Mouse (Mus musculus) CH12.LX (cell line): ENCODE measurements around the gene Itga4. TPM values are rescaled to one million over a fixed set of nuclear protein-coding genes. Genes with fewer than 3 reads are reported as not detected.

Source experiments
- DNase-seq: peaks from one replicate; pipeline ENCODE4 v3.0.0-alpha.2; 2013; ENCODE audit errors: extremely low read depth
- H3K27ac ChIP-seq: 2 replicates; pipeline ENCODE4 v1.5.1; 2012; ENCODE audit warnings: low read depth, mild to moderate bottlenecking, control low read depth, moderate library complexity; ENCODE audit not compliant: insufficient read depth
- H3K27me3 ChIP-seq: replicated peaks from 2 replicates; pipeline ENCODE3; 2012; ENCODE audit warnings: inconsistent platforms
- H3K36me3 ChIP-seq, 2 experiments: replicated peaks in 1 of 2; 2 replicates each; pipeline versions ENCODE3 to v1.6.1; 2012; ENCODE audit warnings: inconsistent platforms in 1 of 2, low read length in 1 of 2, mild to moderate bottlenecking in 1 of 2, mixed read lengths in 1 of 2, moderate library complexity in 1 of 2; ENCODE audit not compliant: control insufficient read depth in 1 of 2, insufficient read depth in 1 of 2
- H3K4me1 ChIP-seq, 2 experiments: 2 replicates each; pipeline ENCODE4 v1.6.1; 2012; ENCODE audit warnings: inconsistent platforms in 1 of 2, moderate library complexity in 1 of 2; ENCODE audit not compliant: insufficient read depth in 2 of 2, control insufficient read depth in 1 of 2
- H3K4me2 ChIP-seq: 2 replicates; pipeline ENCODE4 v1.6.1; 2012; ENCODE audit warnings: low read depth, mild to moderate bottlenecking, control low read depth; ENCODE audit not compliant: poor library complexity, insufficient read depth, severe bottlenecking
- H3K4me3 ChIP-seq, 3 experiments: fragments of 150-350 bp in 1 of 3; sonication (generic) in 1 of 3; replicated peaks in 1 of 3; 2 replicates each; pipeline versions ENCODE3 to v1.5.1; 2011 to 2012; ENCODE audit warnings: low read depth in 2 of 3, low read length in 2 of 3, mild to moderate bottlenecking in 2 of 3, moderate library complexity in 2 of 3, control low read depth in 1 of 3, improper control_type of control experiment in 1 of 3, inconsistent platforms in 1 of 3, mixed read lengths in 1 of 3; ENCODE audit not compliant: poor library complexity in 1 of 3
- H3K79me2 ChIP-seq: replicated peaks from 2 replicates; pipeline ENCODE4 v1.6.1; 2012; ENCODE audit warnings: mild to moderate bottlenecking, moderate library complexity; ENCODE audit not compliant: control insufficient read depth, poor library complexity, insufficient read depth, severe bottlenecking; ENCODE audit errors: extremely low read depth
- H3K9ac ChIP-seq: 2 replicates; pipeline ENCODE4 v1.6.1; 2012; ENCODE audit warnings: low read depth, mild to moderate bottlenecking, control low read depth, moderate library complexity; ENCODE audit not compliant: insufficient read depth
- H3K9me3 ChIP-seq: replicated peaks from 2 replicates; pipeline ENCODE3; 2012; ENCODE audit warnings: low read length, inconsistent platforms, mixed read lengths
- BHLHE40 ChIP-seq: IDR thresholded peaks from 2 replicates; pipeline ENCODE4 v1.6.1; 2011; ENCODE audit warnings: mild to moderate bottlenecking, low read depth, low read length, improper control_type of control experiment
- CHD1 ChIP-seq: IDR thresholded peaks from 2 replicates; pipeline ENCODE4 v1.6.1; 2012; ENCODE audit warnings: low read depth, low read length, improper control_type of control experiment, inconsistent platforms
- CHD2 ChIP-seq: IDR thresholded peaks from 2 replicates; pipeline ENCODE4 v1.6.1; 2011; ENCODE audit warnings: low read length, improper control_type of control experiment
- CTCF ChIP-seq, 2 experiments: IDR thresholded peaks in 1 of 2; conservative IDR thresholded peaks in 1 of 2; 2 replicates each; pipeline ENCODE4 v1.5.1; 2011 to 2012; ENCODE audit warnings: low read depth in 2 of 2, low read length in 2 of 2, improper control_type of control experiment in 1 of 2, inconsistent platforms in 1 of 2, mild to moderate bottlenecking in 1 of 2, moderate library complexity in 1 of 2
- E2F4 ChIP-seq: IDR thresholded peaks from 2 replicates; pipeline ENCODE4 v1.6.1; 2011; ENCODE audit warnings: low read depth, low read length, improper control_type of control experiment; ENCODE audit not compliant: insufficient replicate concordance
- ELF1 ChIP-seq: IDR thresholded peaks from 2 replicates; pipeline ENCODE4 v1.6.1; 2014; ENCODE audit warnings: low read depth, mild to moderate bottlenecking, inconsistent platforms, low read length, improper control_type of control experiment
- EP300 ChIP-seq: IDR thresholded peaks from 2 replicates; pipeline ENCODE4 v1.6.1; 2011; ENCODE audit warnings: low read length, improper control_type of control experiment
- ETS1 ChIP-seq: conservative IDR thresholded peaks from 2 replicates; pipeline ENCODE4 v1.6.1; 2012; ENCODE audit warnings: low read depth, mild to moderate bottlenecking, inconsistent platforms, low read length, improper control_type of control experiment, moderate library complexity
- GABPA ChIP-seq: IDR thresholded peaks from 2 replicates; pipeline ENCODE4 v1.6.1; 2012; ENCODE audit warnings: low read depth, low read length, improper control_type of control experiment, inconsistent platforms; ENCODE audit not compliant: insufficient replicate concordance
- HCFC1 ChIP-seq: IDR thresholded peaks from 2 replicates; pipeline ENCODE4 v1.6.1; 2012; ENCODE audit warnings: low read depth, mild to moderate bottlenecking, inconsistent platforms, low read length, improper control_type of control experiment
- JUN ChIP-seq: IDR thresholded peaks from 2 replicates; pipeline ENCODE4 v1.6.1; 2011; ENCODE audit warnings: low read depth, mild to moderate bottlenecking, low read length, improper control_type of control experiment, moderate library complexity; ENCODE audit not compliant: insufficient read depth
- JUND ChIP-seq: conservative IDR thresholded peaks from 2 replicates; pipeline ENCODE4 v1.6.1; 2011; ENCODE audit warnings: low read depth, low read length, improper control_type of control experiment
- KAT2A ChIP-seq: IDR thresholded peaks from 2 replicates; pipeline ENCODE4 v1.6.1; 2012; ENCODE audit warnings: low read length, improper control_type of control experiment, inconsistent platforms; ENCODE audit not compliant: insufficient replicate concordance
- MAFK ChIP-seq: IDR thresholded peaks from 2 replicates; pipeline ENCODE4 v1.6.1; 2011; ENCODE audit warnings: low read length, improper control_type of control experiment; ENCODE audit not compliant: insufficient replicate concordance
- MAZ ChIP-seq: IDR thresholded peaks from 2 replicates; pipeline ENCODE4 v1.6.1; 2012; ENCODE audit warnings: low read depth, mild to moderate bottlenecking, inconsistent platforms, low read length, improper control_type of control experiment, moderate library complexity
- MEF2A ChIP-seq: IDR thresholded peaks from 2 replicates; pipeline ENCODE4 v1.6.1; 2014; ENCODE audit warnings: low read depth, mild to moderate bottlenecking, inconsistent platforms, low read length, improper control_type of control experiment, borderline replicate concordance
- PAX5 ChIP-seq: IDR thresholded peaks from 2 replicates; pipeline ENCODE4 v1.6.1; 2012; ENCODE audit warnings: low read length, inconsistent platforms, mixed read lengths
- POLR2A ChIP-seq: IDR thresholded peaks from 2 replicates; pipeline ENCODE4 v1.6.1; 2011; ENCODE audit warnings: low read depth, mild to moderate bottlenecking, improper control_type of control experiment, low read length
- POLR2AphosphoS2 ChIP-seq: IDR thresholded peaks from 2 replicates; pipeline ENCODE4 v1.6.1; 2011; ENCODE audit warnings: low read depth, low read length, improper control_type of control experiment
- RAD21 ChIP-seq: IDR thresholded peaks from 2 replicates; pipeline ENCODE4 v1.6.1; 2011; ENCODE audit warnings: low read depth, mild to moderate bottlenecking, low read length, improper control_type of control experiment, moderate library complexity
- RCOR1 ChIP-seq: conservative IDR thresholded peaks from 2 replicates; pipeline ENCODE4 v1.6.1; 2012; ENCODE audit warnings: low read depth, mild to moderate bottlenecking, inconsistent platforms, low read length, improper control_type of control experiment
- SIN3A ChIP-seq: IDR thresholded peaks from 2 replicates; pipeline ENCODE4 v1.6.1; 2012; ENCODE audit warnings: low read length, improper control_type of control experiment, inconsistent platforms
- SMC3 ChIP-seq: IDR thresholded peaks from 2 replicates; pipeline ENCODE4 v1.6.1; 2011; ENCODE audit warnings: low read depth, low read length, improper control_type of control experiment
- TCF12 ChIP-seq: IDR thresholded peaks from 2 replicates; pipeline ENCODE4 v1.6.1; 2014; ENCODE audit warnings: low read depth, mild to moderate bottlenecking, inconsistent platforms, low read length, improper control_type of control experiment
- USF1 ChIP-seq: IDR thresholded peaks from 2 replicates; pipeline ENCODE4 v1.6.1; 2014; ENCODE audit warnings: low read depth, mild to moderate bottlenecking, inconsistent platforms, low read length, improper control_type of control experiment
- USF2 ChIP-seq: conservative IDR thresholded peaks from 2 replicates; pipeline ENCODE4 v1.6.1; 2011; ENCODE audit warnings: low read depth, low read length, improper control_type of control experiment
- ZC3H11A ChIP-seq: IDR thresholded peaks from 2 replicates; pipeline ENCODE4 v1.6.1; 2012; ENCODE audit warnings: low read depth, mild to moderate bottlenecking, inconsistent platforms, low read length, improper control_type of control experiment
- ZMIZ1 ChIP-seq: IDR thresholded peaks from 2 replicates; pipeline ENCODE4 v1.6.1; 2012; ENCODE audit warnings: low read depth, mild to moderate bottlenecking, inconsistent platforms, low read length, improper control_type of control experiment
- dilution Hi-C: fragments of 300-500 bp; cut with MboI; formaldehyde crosslinking; loops from 2 replicates; pipeline ENCODE4 v1.14.3; 2020; ENCODE audit warnings: low sequenced_read_pairs; ENCODE audit not compliant: extremely low pct_unique_long_range_greater_than_20kb, extremely low pct_ligation_motif_present
- in situ Hi-C: fragments of 300-500 bp; cut with MboI; formaldehyde crosslinking; loops from 3 replicates; pipeline ENCODE4 v1.14.3; 2019; ENCODE audit warnings: low sequenced_read_pairs, low pct_ligation_motif_present, low pct_unique_long_range_greater_than_20kb, mixed read lengths
- polyA plus RNA-seq: library from polyadenylated mRNA; unstranded; fragments of >175 nt; gene quantifications from 2 replicates; pipeline ENCODE4 v1.2.1, GENCODE M21; 2012; ENCODE audit warnings: low read depth; ENCODE audit not compliant: insufficient read length
- total RNA-seq, 2 experiments: library from RNA; depleted of rRNA; stranded (reverse); fragments of 300-350 nt in 1 of 2; fragments of >200 nt in 1 of 2; gene quantifications; 2 replicates each; pipeline ENCODE4 v1.2.3; 2012 to 2014

Itga4 gene
- total and polyA plus RNA-seq, 3 experiments: 51.2 to 79.3 (median 54.3) TPM

DNA sequence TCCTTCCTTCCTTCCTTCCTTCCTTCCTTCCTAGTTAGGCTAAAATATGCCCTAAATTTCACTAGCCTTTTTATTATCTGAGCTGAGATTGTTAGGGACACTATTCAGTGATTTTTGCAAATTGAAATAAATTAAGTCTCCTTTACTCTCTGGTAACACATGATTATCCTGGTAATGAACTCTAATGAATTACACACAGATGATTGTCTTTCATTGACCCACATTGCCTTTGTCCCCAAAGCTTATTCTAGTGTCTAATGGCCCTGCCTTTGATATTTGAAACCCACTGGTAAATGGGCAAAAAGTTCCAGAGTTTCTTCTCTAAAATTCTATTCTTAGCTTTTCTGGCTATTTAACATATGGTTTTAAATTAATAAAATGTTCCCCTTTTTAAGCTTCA, 23.4 kb downstream of the Itga4 start:
- Histone ChIP-seq H3K4me2 (no peak overlapping the region), H3K27me3 (no peaks in the 10 kb centered on the region)
- TF ChIP-seq CHD2: no peak
- no peak for TF ChIP-seq SIN3A
- TF ChIP-seq TCF12: no peak
- TF ChIP-seq USF2: no peak
- no peak for TF ChIP-seq JUN
- TF ChIP-seq ETS1: no peak
- TF ChIP-seq HCFC1: no peak
- TF ChIP-seq E2F4: no peak
- no peak for TF ChIP-seq PAX5
- TF ChIP-seq MAFK: no peak
- TF ChIP-seq CHD1: no peak
- TF ChIP-seq RAD21: no peak
- no peak for TF ChIP-seq USF1
- TF ChIP-seq ELF1: no peak
- TF ChIP-seq ZMIZ1: no peak
- no peak for TF ChIP-seq BHLHE40
- TF ChIP-seq POLR2A: no peak
- no peak for TF ChIP-seq JUND
- TF ChIP-seq, all 38 proteins: peak for 0
- no peak for DNase-seq
- peaks cover 17% of the 10 kb centered on the region for H3K79me2 ChIP-seq
- peaks cover 52 to 82% of the 10 kb centered on the region in 2 experiments for H3K36me3 ChIP-seq
- no peaks in the 10 kb centered on the region for H3K9me3 ChIP-seq
- H3K4me1 ChIP-seq: no peaks in the 10 kb centered on the region
- dilution Hi-C loops: no loop called here
- no peak overlapping the region for H3K27ac ChIP-seq
- no peak overlapping the region for H3K9ac ChIP-seq
- no peak overlapping the region for H3K4me3 ChIP-seq
- in situ Hi-C loops: no loop called here

DNA sequence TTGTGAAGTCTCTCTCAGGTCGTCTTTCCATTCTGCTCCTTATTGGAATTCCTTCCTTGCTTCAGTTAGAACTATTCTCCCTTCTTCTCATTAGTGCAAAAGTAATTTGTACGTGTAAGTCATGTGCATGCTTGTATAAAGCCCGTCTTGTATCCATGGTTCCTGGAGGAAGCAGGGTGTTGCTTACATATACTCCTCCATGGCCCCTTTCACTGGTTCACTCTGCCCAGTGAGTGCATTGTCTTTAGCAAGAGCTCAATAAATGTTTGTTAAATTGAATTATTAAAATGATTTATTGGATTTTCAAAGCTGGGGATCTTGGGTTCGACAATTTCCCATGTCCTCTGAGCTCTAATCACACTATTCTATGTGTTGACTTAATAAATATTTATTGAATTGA, 29.0 kb downstream of the Itga4 start:
- H3K27me3 ChIP-seq: no peaks in the 10 kb centered on the region
- H3K27ac ChIP-seq: no peak overlapping the region
- H3K9ac ChIP-seq: no peak overlapping the region
- no peaks in the 10 kb centered on the region for H3K4me1 ChIP-seq
- peaks cover 48 to 86% of the 10 kb centered on the region in 2 experiments for H3K36me3 ChIP-seq
- DNase-seq: no peak
- peaks cover 19% of the 10 kb centered on the region; the same call in 1 of the 2 replicates for H3K79me2 ChIP-seq
- H3K4me3 ChIP-seq: no peak overlapping the region
- in situ Hi-C loops: no loop called here
- dilution Hi-C loops: no loop called here
- no peak overlapping the region for H3K4me2 ChIP-seq
- no peak for TF ChIP-seq MEF2A
- TF ChIP-seq ELF1: no peak
- no peak for TF ChIP-seq CTCF (conservative IDR thresholded peaks at IDR 0.05 in 1 of 2, IDR thresholded peaks at IDR 0.05 in 1 of 2; ENCODE audit: low read depth in 2 of 2, low read length in 2 of 2)
- no peak for TF ChIP-seq ZC3H11A
- no peak for TF ChIP-seq RAD21
- TF ChIP-seq HCFC1: no peak
- TF ChIP-seq POLR2AphosphoS2: no peak
- TF ChIP-seq USF1: no peak
- no peak for TF ChIP-seq SMC3
- no peak for TF ChIP-seq ETS1
- no peak for TF ChIP-seq MAZ
- no peak for TF ChIP-seq USF2
- no peak for TF ChIP-seq JUN
- TF ChIP-seq EP300: no peak
- TF ChIP-seq KAT2A: no peak
- no peak for TF ChIP-seq JUND
- no peak for TF ChIP-seq BHLHE40
- TF ChIP-seq RCOR1: no peak
- TF ChIP-seq CHD2: no peak
- TF ChIP-seq GABPA: no peak
- H3K9me3 ChIP-seq: no peaks in the 10 kb centered on the region
